Mouse (Mus musculus): ENCODE data around the gene Parp6. TPM values are rescaled to one million over a fixed set of nuclear protein-coding genes. Genes with fewer than 3 reads are reported as not detected.

The Parp6 gene
- total and polyA plus RNA-seq, 3 experiments, result 6.4 to 13.8 TPM; not detected in 1

DNA sequence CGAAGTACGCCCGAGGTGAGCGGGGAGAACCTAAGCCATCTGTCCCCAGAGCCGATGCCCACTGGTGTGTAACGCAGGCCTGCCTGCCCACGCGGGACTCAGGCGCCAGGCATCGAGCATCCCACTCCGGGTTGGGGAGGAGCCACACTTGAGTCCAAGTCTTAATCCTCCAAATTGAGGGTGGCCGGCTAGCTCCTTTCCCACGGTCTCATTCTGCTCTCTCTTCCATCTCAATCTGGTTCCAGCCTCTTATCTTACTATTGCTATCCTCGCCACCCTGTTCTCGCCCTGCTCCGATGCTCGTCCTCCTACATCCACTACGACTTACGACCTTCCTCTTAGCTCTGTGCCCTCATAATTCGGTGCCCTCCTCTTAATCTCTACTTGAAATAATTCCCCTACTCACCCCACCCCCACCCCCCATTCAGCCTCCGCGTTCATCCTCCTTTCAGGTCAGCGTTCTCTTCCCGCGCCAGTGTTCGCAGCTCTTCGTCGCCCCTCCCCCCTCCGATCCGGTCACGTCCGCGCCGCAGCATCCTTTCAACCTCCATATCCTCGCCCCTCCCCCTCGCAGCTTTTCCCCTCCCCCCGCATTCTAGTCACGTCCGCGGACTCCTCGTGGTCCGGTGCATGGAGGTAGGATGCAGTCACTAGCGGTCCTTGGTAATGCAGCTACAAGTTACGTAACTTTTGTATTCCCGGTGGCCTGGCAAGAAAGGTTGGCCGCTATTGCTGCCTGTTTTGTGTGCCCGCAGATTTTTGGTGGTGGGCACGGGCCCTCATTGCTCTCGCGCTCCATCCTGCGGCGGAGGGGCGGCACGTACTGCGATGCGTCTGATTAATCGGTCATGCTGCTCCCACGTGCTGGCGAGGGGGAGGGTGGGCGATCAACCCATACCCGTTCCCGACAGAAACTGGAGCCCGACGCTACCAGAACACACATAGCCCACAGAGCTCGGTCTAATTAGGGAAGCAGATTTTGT is 39.8 kb downstream of the Parp6 start:
- Histone ChIP-seq H3K27ac (ENCODE audit: control insufficient read depth, low read depth, low read length) (peak overlapping the region; percentile 82), H3K9me3 (replicated peaks; ENCODE audit: insufficient read depth, low read length) (no peaks in the 10 kb centered on the region), H3K36me3 (ENCODE audit: control insufficient read depth in 1 of 2, insufficient read depth in 2 of 2, low read length in 2 of 2) (peaks cover 3 to 60% of the 10 kb centered on the region in 2 experiments; a peak in 3 of 4 replicates), H3K4me1 (ENCODE audit: control insufficient read depth in 1 of 2, insufficient read depth in 2 of 2, low read length in 2 of 2) (peaks cover 16 to 46% of the 10 kb centered on the region in 2 experiments), H3K27me3 (ENCODE audit: control insufficient read depth in 1 of 2, insufficient read depth in 2 of 2, low read length in 2 of 2) (no peaks in the 10 kb centered on the region), H3K4me3 (ENCODE audit: control insufficient read depth in 1 of 2, insufficient read depth in 1 of 2, low read depth in 2 of 2, low read length in 2 of 2) (peak overlapping the region; percentile 73 to 93), H3K9ac (ENCODE audit: control insufficient read depth, low read depth, low read length, poor library complexity, severe bottlenecking) (peak overlapping the region; percentile 81), H3K79me2 (ENCODE audit: control insufficient read depth, insufficient read depth, low read length, poor library complexity) (peaks cover 56% of the 10 kb centered on the region)
- DNase-seq (ENCODE audit: low read depth, low spot score), result peak; percentile 93
- TF ChIP-seq UBTF (IDR thresholded peaks at IDR 0.05; ENCODE audit: borderline replicate concordance, insufficient read depth, low read depth, low read length) (peak; percentile 74; the same call in 1 of the 2 replicates), POLR2AphosphoS2 (IDR thresholded peaks at IDR 0.05; ENCODE audit: low read length) (no peak), USF1 (IDR thresholded peaks at IDR 0.05; ENCODE audit: low read depth, low read length) (peak; percentile 70), CHD1 (IDR thresholded peaks at IDR 0.05; ENCODE audit: low read depth, low read length) (no peak; the same call in 1 of the 2 replicates), KAT2A (conservative IDR thresholded peaks at IDR 0.05; ENCODE audit: low read depth, low read length) (no peak), TCF12 (IDR thresholded peaks at IDR 0.05; ENCODE audit: low read depth, low read length) (0 out of 2 replicates have a peak, but pooled peaks have one; percentile 6), ELF1 (IDR thresholded peaks at IDR 0.05; ENCODE audit: low read depth, low read length) (0 out of 2 replicates have a peak, but pooled peaks have one; percentile 11), BHLHE40 (IDR thresholded peaks at IDR 0.05; ENCODE audit: borderline replicate concordance, low read depth, low read length) (0 out of 2 replicates have a peak, but pooled peaks have one; percentile 70), SMC3 (IDR thresholded peaks at IDR 0.05; ENCODE audit: low read depth, low read length) (0 out of 2 replicates have a peak, but pooled peaks have one; percentile 0), CHD2 (IDR thresholded peaks at IDR 0.05; ENCODE audit: low read length) (peak; percentile 83), NRF1 (IDR thresholded peaks at IDR 0.05; ENCODE audit: insufficient read depth, low read depth, low read length, poor library complexity, severe bottlenecking) (no peak), TAL1 (IDR thresholded peaks at IDR 0.05; ENCODE audit: low read length) (no peak), HCFC1 (IDR thresholded peaks at IDR 0.05; ENCODE audit: low read depth, low read length) (peak; percentile 62), ZKSCAN1 (IDR thresholded peaks at IDR 0.05; ENCODE audit: low read depth, low read length) (no peak), EP300 (IDR thresholded peaks at IDR 0.05; ENCODE audit: low read depth in 1 of 2, low read length in 2 of 2) (no peak), GATA1 (IDR thresholded peaks at IDR 0.05; ENCODE audit: low read depth, low read length) (no peak), MYB (IDR thresholded peaks at IDR 0.05; ENCODE audit: low read depth, low read length) (no peak), MEF2A (IDR thresholded peaks at IDR 0.05; ENCODE audit: extremely low read depth, insufficient replicate concordance, low read depth, low read length, poor library complexity, severe bottlenecking) (no peak), GABPA (IDR thresholded peaks at IDR 0.05; ENCODE audit: low read depth, low read length) (no peak), USF2 (IDR thresholded peaks at IDR 0.05; ENCODE audit: borderline replicate concordance in 1 of 2, insufficient read depth in 1 of 2, low read depth in 1 of 2, low read length in 2 of 2) (no peak), MAFK (IDR thresholded peaks at IDR 0.05; ENCODE audit: borderline replicate concordance, low read depth, low read length) (no peak), JUND (IDR thresholded peaks at IDR 0.05; ENCODE audit: low read depth, low read length) (no peak), MYC (IDR thresholded peaks at IDR 0.05; ENCODE audit: low read depth, low read length) (peak; percentile 78), E2F4 (IDR thresholded peaks at IDR 0.05; ENCODE audit: borderline replicate concordance, low read depth, low read length) (no peak; the same call in 1 of the 2 replicates), RCOR1 (IDR thresholded peaks at IDR 0.05; ENCODE audit: low read depth, low read length) (0 out of 2 replicates have a peak, but pooled peaks have one; percentile 7), POLR2AphosphoS5 (IDR thresholded peaks at IDR 0.05; ENCODE audit: borderline replicate concordance, low read depth, low read length) (no peak), NELFE (IDR thresholded peaks at IDR 0.05; ENCODE audit: low read depth, low read length) (no peak), ETS1 (IDR thresholded peaks at IDR 0.05; ENCODE audit: low read depth, low read length) (peak; percentile 44; the same call in 1 of the 2 replicates), CTCF (IDR thresholded peaks at IDR 0.05 in 2 of 3, conservative IDR thresholded peaks at IDR 0.05 in 1 of 3; ENCODE audit: control insufficient read depth in 1 of 3, insufficient read depth in 1 of 3, low read depth in 2 of 3, low read length in 3 of 3, poor library complexity in 1 of 3, severe bottlenecking in 1 of 3) (peak in 2 of 3 experiments; percentile 26 to 56; a peak in 4 of 6 replicates), ZMIZ1 (IDR thresholded peaks at IDR 0.05; ENCODE audit: low read depth, low read length) (peak; percentile 11; the same call in 1 of the 2 replicates), TBP (IDR thresholded peaks at IDR 0.05; ENCODE audit: low read depth, low read length) (0 out of 2 replicates have a peak, but pooled peaks have one; percentile 13), MAZ (IDR thresholded peaks at IDR 0.05; ENCODE audit: low read depth, low read length) (peak; percentile 91), MAX (IDR thresholded peaks at IDR 0.05; ENCODE audit: low read length) (peak; percentile 88)

All from MEL (cell line).